Mouse (Mus musculus): ENCODE measurements at regions not wholly inside any gene's neighbourhood (a gene's known extent, or its start where the extent isn't known, plus 50 kb on each side); places are given as distances from the start of the nearest gene placed in this dataset.

- Histone ChIP-seq H3K27me3 (replicated peaks; ENCODE audit: control insufficient read depth, insufficient read depth, low read length) (no peaks in the 10 kb centered on the region), H3K4me3 (ENCODE audit: low read depth, low read length) (no peak overlapping the region), H3K9me3 (ENCODE audit: control insufficient read depth, low read length) (no peaks in the 10 kb centered on the region), H3K4me1 (replicated peaks; ENCODE audit: control insufficient read depth, insufficient read depth, low read length) (no peaks in the 10 kb centered on the region), H3K27ac (ENCODE audit: low read depth) (no peak overlapping the region), H3K9ac (ENCODE audit: low read length) (no peak overlapping the region), H3K4me2 (ENCODE audit: low read length) (no peak overlapping the region), H3K36me3 (ENCODE audit: control insufficient read depth, insufficient read depth, low read length) (no peaks in the 10 kb centered on the region)
- DNase-seq (ENCODE audit: low spot score) (no peak), ATAC-seq (replicated peaks; ENCODE audit: low FRiP score, low TSS enrichment, low read depth) (no peak)
- WGBS: 78% methylated on average over 6 of the region's 6 CpGs
Measured at GRCm38 (mm10) chr13:119068745-119069580, 359.4 kb upstream of the Paip1 start.

- DNase-seq (ENCODE audit: low spot score) (no peak), ATAC-seq (replicated peaks; ENCODE audit: low FRiP score, low TSS enrichment, low read depth) (no peak)
- no peaks in the 10 kb centered on the region for H3K36me3 ChIP-seq (ENCODE audit: control insufficient read depth, insufficient read depth, low read length)
- no peaks in the 10 kb centered on the region for H3K27me3 ChIP-seq (replicated peaks; ENCODE audit: control insufficient read depth, insufficient read depth, low read length)
- H3K27ac ChIP-seq (ENCODE audit: low read depth): no peak overlapping the region
- H3K4me3 ChIP-seq (ENCODE audit: low read depth, low read length): no peak overlapping the region
- no peaks in the 10 kb centered on the region for H3K9me3 ChIP-seq (ENCODE audit: control insufficient read depth, low read length)
- 77% methylated on average over 7 of the region's 7 CpGs for WGBS
- no peak overlapping the region for H3K4me2 ChIP-seq (ENCODE audit: low read length)
- H3K9ac ChIP-seq (ENCODE audit: low read length): no peak overlapping the region
- H3K4me1 ChIP-seq (replicated peaks; ENCODE audit: control insufficient read depth, insufficient read depth, low read length): no peaks in the 10 kb centered on the region
Measured at GRCm38 (mm10) chr13:119069581-119069936, 358.8 kb upstream of the Paip1 start.

GRCm38 (mm10) chr13:119079243-119079642 lies 349.2 kb upstream of the Paip1 start:
- Histone ChIP-seq H3K36me3 (ENCODE audit: control insufficient read depth, insufficient read depth, low read length) (no peaks in the 10 kb centered on the region), H3K27me3 (replicated peaks; ENCODE audit: control insufficient read depth, insufficient read depth, low read length) (no peaks in the 10 kb centered on the region), H3K4me3 (ENCODE audit: low read depth, low read length) (no peak overlapping the region), H3K27ac (ENCODE audit: low read depth) (no peak overlapping the region), H3K4me2 (ENCODE audit: low read length) (no peak overlapping the region), H3K4me1 (replicated peaks; ENCODE audit: control insufficient read depth, insufficient read depth, low read length) (no peaks in the 10 kb centered on the region), H3K9ac (ENCODE audit: low read length) (no peak overlapping the region), H3K9me3 (ENCODE audit: control insufficient read depth, low read length) (no peaks in the 10 kb centered on the region)
- DNase-seq (ENCODE audit: low spot score) (no peak), ATAC-seq (replicated peaks; ENCODE audit: low FRiP score, low TSS enrichment, low read depth) (no peak)
- WGBS: 81% methylated on average over 4 of the region's 4 CpGs

GRCm38 (mm10) chr13:119081691-119082090 lies 346.7 kb upstream of the Paip1 start:
- Histone ChIP-seq H3K27ac (ENCODE audit: low read depth) (no peak overlapping the region), H3K9ac (ENCODE audit: low read length) (no peak overlapping the region), H3K27me3 (replicated peaks; ENCODE audit: control insufficient read depth, insufficient read depth, low read length) (no peaks in the 10 kb centered on the region), H3K4me1 (replicated peaks; ENCODE audit: control insufficient read depth, insufficient read depth, low read length) (no peaks in the 10 kb centered on the region), H3K9me3 (ENCODE audit: control insufficient read depth, low read length) (no peaks in the 10 kb centered on the region), H3K4me3 (ENCODE audit: low read depth, low read length) (no peak overlapping the region), H3K36me3 (ENCODE audit: control insufficient read depth, insufficient read depth, low read length) (no peaks in the 10 kb centered on the region), H3K4me2 (ENCODE audit: low read length) (no peak overlapping the region)
- DNase-seq (ENCODE audit: low spot score): no peak
- WGBS: 14% methylated on average over 1 of the region's 1 CpGs
- ATAC-seq (replicated peaks; ENCODE audit: low FRiP score, low TSS enrichment, low read depth): no peak

- H3K4me3 ChIP-seq (ENCODE audit: low read depth, low read length): no peak overlapping the region
- H3K27ac ChIP-seq (ENCODE audit: low read depth): no peak overlapping the region
- H3K9ac ChIP-seq (ENCODE audit: low read length): no peak overlapping the region
- no peaks in the 10 kb centered on the region for H3K4me1 ChIP-seq (replicated peaks; ENCODE audit: control insufficient read depth, insufficient read depth, low read length)
- H3K9me3 ChIP-seq (ENCODE audit: control insufficient read depth, low read length): no peaks in the 10 kb centered on the region
- WGBS: 84% methylated on average over 3 of the region's 3 CpGs
- no peak for ATAC-seq (replicated peaks; ENCODE audit: low FRiP score, low TSS enrichment, low read depth)
- H3K36me3 ChIP-seq (ENCODE audit: control insufficient read depth, insufficient read depth, low read length): no peaks in the 10 kb centered on the region
- no peaks in the 10 kb centered on the region for H3K27me3 ChIP-seq (replicated peaks; ENCODE audit: control insufficient read depth, insufficient read depth, low read length)
- DNase-seq (ENCODE audit: low spot score): no peak
- no peak overlapping the region for H3K4me2 ChIP-seq (ENCODE audit: low read length)
Measured at GRCm38 (mm10) chr13:119117906-119118305, 310.5 kb upstream of the Paip1 start.

GRCm38 (mm10) chr13:119118382-119118781 lies 310.0 kb upstream of the Paip1 start:
- 50% methylated on average over 1 of the region's 1 CpGs for WGBS
- DNase-seq (ENCODE audit: low spot score) (no peak), ATAC-seq (replicated peaks; ENCODE audit: low FRiP score, low TSS enrichment, low read depth) (no peak)
- no peak overlapping the region for H3K4me2 ChIP-seq (ENCODE audit: low read length)
- no peak overlapping the region for H3K27ac ChIP-seq (ENCODE audit: low read depth)
- no peak overlapping the region for H3K9ac ChIP-seq (ENCODE audit: low read length)
- H3K4me3 ChIP-seq (ENCODE audit: low read depth, low read length): no peak overlapping the region
- no peaks in the 10 kb centered on the region for H3K9me3 ChIP-seq (ENCODE audit: control insufficient read depth, low read length)
- no peaks in the 10 kb centered on the region for H3K4me1 ChIP-seq (replicated peaks; ENCODE audit: control insufficient read depth, insufficient read depth, low read length)
- H3K27me3 ChIP-seq (replicated peaks; ENCODE audit: control insufficient read depth, insufficient read depth, low read length): no peaks in the 10 kb centered on the region
- no peaks in the 10 kb centered on the region for H3K36me3 ChIP-seq (ENCODE audit: control insufficient read depth, insufficient read depth, low read length)

GRCm38 (mm10) chr13:119140436-119140835 lies 288.0 kb upstream of the Paip1 start:
- H3K27me3 ChIP-seq (replicated peaks; ENCODE audit: control insufficient read depth, insufficient read depth, low read length): no peaks in the 10 kb centered on the region

GRCm38 (mm10) chr13:119143351-119143750 lies 285.1 kb upstream of the Paip1 start:
- no peaks in the 10 kb centered on the region for H3K27me3 ChIP-seq (replicated peaks; ENCODE audit: control insufficient read depth, insufficient read depth, low read length)
- no peaks in the 10 kb centered on the region for H3K4me1 ChIP-seq (replicated peaks; ENCODE audit: control insufficient read depth, insufficient read depth, low read length)
- H3K36me3 ChIP-seq (ENCODE audit: control insufficient read depth, insufficient read depth, low read length): no peaks in the 10 kb centered on the region
- H3K27ac ChIP-seq (ENCODE audit: low read depth): no peak overlapping the region
- no peak for ATAC-seq (replicated peaks; ENCODE audit: low FRiP score, low TSS enrichment, low read depth)
- H3K9ac ChIP-seq (ENCODE audit: low read length): no peak overlapping the region
- no peak for DNase-seq (ENCODE audit: low spot score)
- no peaks in the 10 kb centered on the region for H3K9me3 ChIP-seq (ENCODE audit: control insufficient read depth, low read length)
- no peak overlapping the region for H3K4me3 ChIP-seq (ENCODE audit: low read depth, low read length)
- 0% methylated on average over 1 of the region's 1 CpGs for WGBS
- H3K4me2 ChIP-seq (ENCODE audit: low read length): no peak overlapping the region

More at GRCm38 (mm10) chr13:119140436-119140835, 288.0 kb upstream of the Paip1 start:
- no peak overlapping the region for H3K9ac ChIP-seq (ENCODE audit: low read length)
- H3K36me3 ChIP-seq (ENCODE audit: control insufficient read depth, insufficient read depth, low read length): no peaks in the 10 kb centered on the region
- no peak overlapping the region for H3K4me3 ChIP-seq (ENCODE audit: low read depth, low read length)
- 70% methylated on average over 2 of the region's 2 CpGs for WGBS
- H3K4me1 ChIP-seq (replicated peaks; ENCODE audit: control insufficient read depth, insufficient read depth, low read length): no peaks in the 10 kb centered on the region
- ATAC-seq (replicated peaks; ENCODE audit: low FRiP score, low TSS enrichment, low read depth) (no peak), DNase-seq (ENCODE audit: low spot score) (no peak)
- H3K27ac ChIP-seq (ENCODE audit: low read depth): no peak overlapping the region
- no peaks in the 10 kb centered on the region for H3K9me3 ChIP-seq (ENCODE audit: control insufficient read depth, low read length)
- no peak overlapping the region for H3K4me2 ChIP-seq (ENCODE audit: low read length)

GRCm38 (mm10) chr13:119145713-119146112 lies 282.7 kb upstream of the Paip1 start:
- ATAC-seq (replicated peaks; ENCODE audit: low FRiP score, low TSS enrichment, low read depth): no peak

More at GRCm38 (mm10) chr13:119145713-119146112, 282.7 kb upstream of the Paip1 start:
- Histone ChIP-seq H3K36me3 (ENCODE audit: control insufficient read depth, insufficient read depth, low read length) (no peaks in the 10 kb centered on the region), H3K27me3 (replicated peaks; ENCODE audit: control insufficient read depth, insufficient read depth, low read length) (no peaks in the 10 kb centered on the region), H3K27ac (ENCODE audit: low read depth) (no peak overlapping the region), H3K9ac (ENCODE audit: low read length) (no peak overlapping the region), H3K4me1 (replicated peaks; ENCODE audit: control insufficient read depth, insufficient read depth, low read length) (no peaks in the 10 kb centered on the region), H3K4me2 (ENCODE audit: low read length) (no peak overlapping the region), H3K4me3 (ENCODE audit: low read depth, low read length) (no peak overlapping the region), H3K9me3 (ENCODE audit: control insufficient read depth, low read length) (no peaks in the 10 kb centered on the region)
- 71% methylated on average over 4 of the region's 4 CpGs for WGBS
- DNase-seq (ENCODE audit: low spot score): no peak

Measured in intestine, embryonic 14.5 days (tissue).